Mouse (Mus musculus) thymus, adult 2 months (tissue): ENCODE measurements at regions not wholly inside any gene's neighbourhood (a gene's known extent, or its start where the extent isn't known, plus 50 kb on each side); places are given as distances from the start of the nearest gene placed in this dataset.

Experiments used
- DNase-seq: peaks from one replicate; pipeline ENCODE4 v3.0.0; 2021
- H3K27ac ChIP-seq: fragments of 200-500 bp; 2 replicates; pipeline ENCODE4 v1.5.1; 2012; ENCODE audit warnings: low read length, control low read depth; ENCODE audit not compliant: control insufficient read depth, insufficient read depth
- H3K27me3 ChIP-seq: fragments of 200-500 bp; 2 replicates; pipeline ENCODE4 v1.6.1; 2012; ENCODE audit warnings: mild to moderate bottlenecking, low read length, moderate library complexity, mixed read lengths; ENCODE audit not compliant: control insufficient read depth, insufficient read depth
- H3K36me3 ChIP-seq: fragments of 200-500 bp; 2 replicates; pipeline ENCODE4 v1.6.1; 2012; ENCODE audit warnings: mild to moderate bottlenecking, low read length, moderate library complexity; ENCODE audit not compliant: control insufficient read depth, insufficient read depth
- H3K4me1 ChIP-seq: fragments of 200-500 bp; replicated peaks from 2 replicates; pipeline ENCODE4 v1.6.1; 2012; ENCODE audit warnings: low read length; ENCODE audit not compliant: control insufficient read depth, insufficient read depth
- H3K4me3 ChIP-seq: fragments of 200-500 bp; 2 replicates; pipeline ENCODE4 v1.5.1; 2012; ENCODE audit warnings: mild to moderate bottlenecking, low read length, control low read depth, moderate library complexity; ENCODE audit not compliant: control insufficient read depth, insufficient read depth
- CTCF ChIP-seq: fragments of 200-500 bp; IDR thresholded peaks from 2 replicates; pipeline ENCODE4 v1.5.1; 2012; ENCODE audit warnings: mild to moderate bottlenecking, control low read depth, low read length, moderate library complexity, borderline replicate concordance; ENCODE audit not compliant: control insufficient read depth, poor library complexity, insufficient read depth; ENCODE audit errors: extremely low read depth
- POLR2A ChIP-seq: fragments of 200-500 bp; IDR thresholded peaks from 2 replicates; pipeline ENCODE4 v1.6.1; 2012; ENCODE audit warnings: mild to moderate bottlenecking, low read length, control low read depth, moderate library complexity; ENCODE audit not compliant: control insufficient read depth, poor library complexity, insufficient read depth; ENCODE audit errors: extremely low read depth
- WGBS: fragments of 180-500 bp; shearing (Covaris S2); methylation state at CpG from one replicate; pipeline ENCODE4 v1.1.7; 2018; 5-methylcytosine and 5-hydroxymethylcytosine counted together

DNA sequence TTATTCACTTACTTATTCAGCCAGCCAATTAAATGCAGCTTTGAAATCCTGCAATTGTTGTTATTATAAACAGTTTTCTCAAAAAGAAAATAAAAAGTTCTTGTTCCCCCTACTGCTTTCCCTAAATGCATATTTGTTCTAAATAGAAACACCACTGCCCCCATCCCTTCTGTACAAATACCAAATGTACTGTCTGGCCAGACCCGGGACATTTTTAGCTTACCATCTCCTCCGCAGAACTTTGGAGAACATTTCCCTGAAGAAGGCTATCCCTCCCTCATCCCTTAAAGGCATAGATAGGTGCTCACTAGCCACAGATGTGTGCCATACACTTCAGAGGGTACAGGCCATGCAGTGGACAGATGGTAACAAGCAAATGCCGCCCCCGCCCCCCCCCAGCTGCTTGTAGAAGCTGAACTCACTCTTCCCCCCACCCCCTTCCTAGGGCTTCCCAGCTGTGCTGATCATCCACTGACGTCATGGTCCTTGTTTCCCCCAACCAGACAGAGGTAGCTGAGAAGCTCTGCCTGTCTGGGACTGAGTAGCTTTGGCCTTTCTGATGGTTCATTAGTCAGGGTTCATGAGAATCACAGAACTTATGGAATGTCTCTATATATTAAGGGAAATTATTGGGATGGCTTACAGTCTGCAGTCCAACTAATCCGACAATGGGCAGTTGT is 98.9 kb upstream of the Rbpj start:
- DNase-seq, result no peak
- Histone ChIP-seq H3K4me3 (no peak overlapping the region), H3K27me3 (no peaks in the 10 kb centered on the region), H3K36me3 (no peaks in the 10 kb centered on the region), H3K4me1 (no peaks in the 10 kb centered on the region), H3K27ac (no peak overlapping the region)
- WGBS, result 94% methylated on average over 6 of the region's 6 CpGs
- no peak for TF ChIP-seq POLR2A
- TF ChIP-seq CTCF, result no peak

DNA sequence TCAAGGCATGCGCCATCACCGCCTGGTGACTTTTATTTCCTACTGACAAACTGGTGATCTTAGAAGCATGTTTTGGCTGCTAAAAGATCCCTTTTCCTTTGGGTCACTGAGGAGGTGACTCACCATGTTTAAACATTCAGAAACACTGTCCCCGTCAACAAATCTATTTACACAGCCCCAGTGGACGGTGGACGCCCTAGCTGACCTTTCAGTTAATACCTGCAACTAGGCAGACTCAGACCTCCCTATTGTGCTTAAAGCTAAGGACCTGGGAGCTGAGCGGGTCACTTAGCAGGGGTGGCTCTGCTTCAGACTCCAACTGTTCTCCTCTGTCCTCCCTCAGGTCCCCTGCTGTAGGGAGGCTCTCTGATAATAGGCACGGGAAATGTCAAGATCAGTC is 95.7 kb upstream of the Rbpj start:
- Histone ChIP-seq H3K27me3 (no peaks in the 10 kb centered on the region), H3K27ac (no peak overlapping the region), H3K4me1 (no peaks in the 10 kb centered on the region), H3K4me3 (no peak overlapping the region), H3K36me3 (no peaks in the 10 kb centered on the region)
- DNase-seq, result no peak
- 97% methylated on average over 7 of the region's 7 CpGs for WGBS
- no peak for TF ChIP-seq POLR2A
- TF ChIP-seq CTCF, result no peak

DNA sequence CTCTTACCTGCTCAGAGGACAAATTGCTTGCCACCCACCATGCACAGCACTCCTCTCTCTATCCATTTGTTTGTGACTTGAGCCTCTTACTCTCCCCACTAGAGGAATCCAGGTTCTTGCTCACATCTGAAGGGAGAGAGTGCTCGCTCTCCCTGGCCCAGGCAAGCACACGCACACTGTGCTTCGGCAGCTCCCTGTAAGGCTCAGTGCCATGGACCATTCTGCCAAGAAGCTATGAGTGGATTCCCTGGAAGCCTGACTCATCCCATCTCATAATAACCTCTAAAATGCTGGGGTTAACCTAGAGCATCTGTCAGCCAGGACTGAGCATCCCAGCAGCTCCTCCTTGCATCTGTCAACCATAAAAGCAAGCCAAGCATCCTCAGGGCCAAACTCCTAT is 94.3 kb upstream of the Rbpj start:
- no peak overlapping the region for H3K27ac ChIP-seq
- no peaks in the 10 kb centered on the region for H3K36me3 ChIP-seq
- H3K4me1 ChIP-seq, result no peaks in the 10 kb centered on the region
- no peak overlapping the region for H3K4me3 ChIP-seq
- TF ChIP-seq POLR2A, result no peak
- TF ChIP-seq CTCF, result no peak
- H3K27me3 ChIP-seq, result no peaks in the 10 kb centered on the region
- no peak for DNase-seq
- WGBS, result 91% methylated on average over 3 of the region's 3 CpGs

DNA sequence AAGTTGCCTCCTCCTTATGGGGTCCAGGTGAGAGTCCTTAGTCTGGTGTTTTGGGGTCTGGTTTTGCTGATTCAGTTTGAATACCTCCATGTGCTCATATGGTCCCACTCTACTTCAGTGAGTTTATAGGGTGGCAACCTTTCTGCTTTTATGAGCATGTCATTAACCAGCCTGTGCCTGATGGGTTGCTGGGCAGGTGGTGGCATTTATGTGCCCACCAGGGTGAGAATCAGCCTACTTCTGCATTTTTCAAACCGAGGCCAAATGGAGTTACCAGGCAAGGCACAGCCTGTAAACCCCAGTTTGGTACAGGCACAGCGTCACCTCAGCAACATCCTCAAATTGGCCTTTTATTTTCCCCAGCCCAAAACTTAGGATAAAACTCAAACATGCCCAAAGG is 92.6 kb upstream of the Rbpj start:
- TF ChIP-seq CTCF (no peak), POLR2A (no peak)
- no peak for DNase-seq

DNA sequence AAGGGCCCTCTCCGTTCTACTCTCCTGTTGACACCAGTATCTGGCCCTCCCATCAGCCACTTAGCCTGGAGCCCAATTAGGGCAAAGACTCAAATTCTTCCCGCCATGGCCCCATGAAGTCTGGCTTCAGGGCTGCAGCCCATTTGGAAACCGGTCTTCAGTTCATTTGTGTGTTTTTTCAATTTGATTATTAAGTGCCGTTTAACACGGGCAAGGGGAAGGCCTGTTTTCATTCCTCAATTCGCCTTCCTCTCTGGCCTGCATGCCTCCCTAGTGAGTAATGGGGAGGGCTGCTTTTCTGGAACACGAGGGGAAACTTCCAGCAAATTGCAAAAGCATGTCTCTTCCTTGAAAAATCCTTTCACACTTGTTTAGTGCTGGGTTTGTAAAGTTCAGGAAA is 89.1 kb upstream of the Rbpj start:
- H3K4me1 ChIP-seq, result no peaks in the 10 kb centered on the region
- H3K27ac ChIP-seq, result no peak overlapping the region
- TF ChIP-seq POLR2A (no peak), CTCF (no peak)
- no peaks in the 10 kb centered on the region for H3K27me3 ChIP-seq
- no peak for DNase-seq
- no peak overlapping the region for H3K4me3 ChIP-seq
- 85% methylated on average over 7 of the region's 7 CpGs for WGBS
- H3K36me3 ChIP-seq, result no peaks in the 10 kb centered on the region

More for the DNA sequence above, 92.6 kb upstream of the Rbpj start:
- Histone ChIP-seq H3K27me3 (no peaks in the 10 kb centered on the region), H3K27ac (no peak overlapping the region), H3K4me1 (no peaks in the 10 kb centered on the region), H3K36me3 (no peaks in the 10 kb centered on the region), H3K4me3 (no peak overlapping the region)
- WGBS, result 21% methylated on average over 2 of the region's 2 CpGs

DNA sequence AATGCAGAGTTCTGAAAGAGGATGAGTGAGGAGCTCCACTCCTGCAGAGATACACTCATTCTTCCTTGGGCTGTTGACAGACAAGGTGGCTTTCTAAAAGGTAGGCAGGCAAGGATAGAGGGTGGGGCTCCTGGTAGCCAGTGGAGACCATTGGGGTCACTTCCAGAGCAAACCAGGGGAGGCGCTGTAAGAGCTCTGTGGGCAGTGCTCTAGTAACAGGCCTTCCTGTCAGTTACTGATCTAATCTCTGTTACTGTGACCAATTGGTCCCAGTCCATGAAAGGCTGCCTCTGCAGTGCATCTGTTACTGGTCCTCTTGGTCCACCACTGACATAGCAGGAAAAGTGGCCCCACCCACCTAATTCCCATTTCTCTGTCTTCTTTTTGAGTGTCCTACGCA is 88.3 kb upstream of the Rbpj start:
- DNase-seq, result no peak
- TF ChIP-seq POLR2A, result no peak
- no peaks in the 10 kb centered on the region for H3K4me1 ChIP-seq
- H3K27me3 ChIP-seq, result no peaks in the 10 kb centered on the region
- 94% methylated on average over 2 of the region's 2 CpGs for WGBS
- H3K36me3 ChIP-seq, result no peaks in the 10 kb centered on the region
- H3K27ac ChIP-seq, result no peak overlapping the region
- no peak overlapping the region for H3K4me3 ChIP-seq

DNA sequence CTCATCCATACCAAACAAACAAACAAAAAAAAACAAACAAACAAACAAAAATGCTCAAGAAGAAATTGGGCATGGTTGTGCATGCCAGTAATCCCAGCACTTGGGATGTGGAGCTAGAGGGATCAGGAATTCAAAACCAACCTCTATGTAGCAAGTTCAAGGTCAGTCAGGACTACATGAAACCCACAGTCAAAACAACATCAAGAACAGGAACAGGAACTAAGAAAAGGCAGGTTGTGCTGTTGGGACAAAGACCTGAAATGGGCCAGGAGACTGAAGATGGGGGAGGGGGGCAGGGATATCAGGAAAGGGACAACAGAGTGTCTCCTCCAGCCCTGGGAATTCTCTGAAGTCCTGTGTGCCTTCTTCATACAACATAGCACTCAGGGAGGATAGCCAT is 87.8 kb upstream of the Rbpj start:
- TF ChIP-seq CTCF (no peak), POLR2A (no peak)
- H3K27me3 ChIP-seq, result no peaks in the 10 kb centered on the region
- no peaks in the 10 kb centered on the region for H3K4me1 ChIP-seq
- H3K4me3 ChIP-seq, result no peak overlapping the region
- H3K36me3 ChIP-seq, result no peaks in the 10 kb centered on the region
- DNase-seq, result no peak
- no peak overlapping the region for H3K27ac ChIP-seq
